Mouse (Mus musculus): ENCODE measurements around the gene Tbce. TPM values are rescaled to one million over a fixed set of nuclear protein-coding genes. Genes with fewer than 3 reads are reported as not detected.

Tbce gene
- total RNA-seq (2014; fragmentation: Nextera tagmentation), result 33.2 and 56.1 TPM in 2 replicates
- total RNA-seq (2017), result 71.0 and 88.8 TPM in 2 replicates
- polyA plus RNA-seq (2012), result 1.6 and 2.6 TPM in 2 replicates

- peaks cover 36% of the 10 kb centered on the region for H3K4me1 ChIP-seq (ENCODE audit: insufficient read depth, low read depth, low read length)
- no peaks in the 10 kb centered on the region for H3K9me3 ChIP-seq (replicated peaks)
- peak; percentile 96 for ATAC-seq (ENCODE audit: extremely low read depth, insufficient number of reproducible peaks, low FRiP score, poor library complexity, severe bottlenecking)
- H3K27me3 ChIP-seq (ENCODE audit: insufficient read depth, low read length), result no peaks in the 10 kb centered on the region
- no peak for TF ChIP-seq GATA2 (IDR thresholded peaks at IDR 0.05; ENCODE audit: borderline replicate concordance, low read depth, low read length)
- TF ChIP-seq GATA1 (IDR thresholded peaks at IDR 0.05; ENCODE audit: borderline replicate concordance, low read length), result no peak
- no peak for TF ChIP-seq CTCF (IDR thresholded peaks at IDR 0.05; ENCODE audit: low read depth, low read length)
- no peak for TF ChIP-seq TAL1 (conservative IDR thresholded peaks at IDR 0.05; ENCODE audit: low read depth, low read length)
- TF ChIP-seq POLR2AphosphoS5 (IDR thresholded peaks at IDR 0.05; ENCODE audit: insufficient replicate concordance, low read depth, low read length), result no peak
- peaks cover 10% of the 10 kb centered on the region for H3K36me3 ChIP-seq (replicated peaks)
- H3K4me3 ChIP-seq (ENCODE audit: low read depth, low read length), result peak within 1 kb of the TSS; percentile 87
- peak; percentile 71 for DNase-seq (ENCODE audit: low spot score)
These were observed at the start of gene Tbce for GRCm38 (mm10) chr13:14039292-14039965. Gene Tbce (minus strand): TSS chr13:14039638.

GRCm38 (mm10) chr13:14088669-14089068 lies 49.2 kb upstream of the Tbce start:
- H3K9me3 ChIP-seq (replicated peaks), result no peaks in the 10 kb centered on the region
- TF ChIP-seq TAL1 (conservative IDR thresholded peaks at IDR 0.05; ENCODE audit: low read depth, low read length) (no peak), POLR2AphosphoS5 (IDR thresholded peaks at IDR 0.05; ENCODE audit: insufficient replicate concordance, low read depth, low read length) (no peak), GATA2 (IDR thresholded peaks at IDR 0.05; ENCODE audit: borderline replicate concordance, low read depth, low read length) (no peak), CTCF (IDR thresholded peaks at IDR 0.05; ENCODE audit: low read depth, low read length) (no peak), GATA1 (IDR thresholded peaks at IDR 0.05; ENCODE audit: borderline replicate concordance, low read length) (no peak)
- H3K4me1 ChIP-seq (ENCODE audit: insufficient read depth, low read depth, low read length), result peaks cover 3% of the 10 kb centered on the region; the same call in 1 of the 2 replicates
- no peaks in the 10 kb centered on the region for H3K27me3 ChIP-seq (ENCODE audit: insufficient read depth, low read length)
- ATAC-seq (ENCODE audit: extremely low read depth, insufficient number of reproducible peaks, low FRiP score, poor library complexity, severe bottlenecking) (no peak), DNase-seq (ENCODE audit: low spot score) (no peak)
- peaks cover 13% of the 10 kb centered on the region for H3K36me3 ChIP-seq (replicated peaks)
- H3K4me3 ChIP-seq (ENCODE audit: low read depth, low read length), result no peak overlapping the region

- DNase-seq (ENCODE audit: low spot score) (no peak), ATAC-seq (ENCODE audit: extremely low read depth, insufficient number of reproducible peaks, low FRiP score, poor library complexity, severe bottlenecking) (no peak)
- H3K9me3 ChIP-seq (replicated peaks), result no peaks in the 10 kb centered on the region
- H3K27me3 ChIP-seq (ENCODE audit: insufficient read depth, low read length), result no peaks in the 10 kb centered on the region
- no peak overlapping the region for H3K4me3 ChIP-seq (ENCODE audit: low read depth, low read length)
- peaks cover 7% of the 10 kb centered on the region; the same call in 1 of the 2 replicates for H3K4me1 ChIP-seq (ENCODE audit: insufficient read depth, low read depth, low read length)
- H3K36me3 ChIP-seq (replicated peaks), result peaks cover 32% of the 10 kb centered on the region
- TF ChIP-seq TAL1 (conservative IDR thresholded peaks at IDR 0.05; ENCODE audit: low read depth, low read length), result no peak
- no peak for TF ChIP-seq GATA1 (IDR thresholded peaks at IDR 0.05; ENCODE audit: borderline replicate concordance, low read length)
- no peak for TF ChIP-seq GATA2 (IDR thresholded peaks at IDR 0.05; ENCODE audit: borderline replicate concordance, low read depth, low read length)
- TF ChIP-seq CTCF (IDR thresholded peaks at IDR 0.05; ENCODE audit: low read depth, low read length), result no peak
- TF ChIP-seq POLR2AphosphoS5 (IDR thresholded peaks at IDR 0.05; ENCODE audit: insufficient replicate concordance, low read depth, low read length), result no peak
These were observed 35.9 kb upstream of the Tbce start for GRCm38 (mm10) chr13:14075326-14075725.

- Histone ChIP-seq H3K4me1 (ENCODE audit: insufficient read depth, low read depth, low read length) (peaks cover 7% of the 10 kb centered on the region; the same call in 1 of the 2 replicates), H3K4me3 (ENCODE audit: low read depth, low read length) (no peak overlapping the region), H3K27me3 (ENCODE audit: insufficient read depth, low read length) (no peaks in the 10 kb centered on the region), H3K36me3 (replicated peaks) (peaks cover 38% of the 10 kb centered on the region), H3K9me3 (replicated peaks) (no peaks in the 10 kb centered on the region)
- ATAC-seq (ENCODE audit: extremely low read depth, insufficient number of reproducible peaks, low FRiP score, poor library complexity, severe bottlenecking) (no peak), DNase-seq (ENCODE audit: low spot score) (no peak)
- TF ChIP-seq CTCF (IDR thresholded peaks at IDR 0.05; ENCODE audit: low read depth, low read length) (no peak), POLR2AphosphoS5 (IDR thresholded peaks at IDR 0.05; ENCODE audit: insufficient replicate concordance, low read depth, low read length) (no peak), GATA1 (IDR thresholded peaks at IDR 0.05; ENCODE audit: borderline replicate concordance, low read length) (no peak), GATA2 (IDR thresholded peaks at IDR 0.05; ENCODE audit: borderline replicate concordance, low read depth, low read length) (no peak), TAL1 (conservative IDR thresholded peaks at IDR 0.05; ENCODE audit: low read depth, low read length) (no peak)
These were observed 34.9 kb upstream of the Tbce start for GRCm38 (mm10) chr13:14074371-14074770.

GRCm38 (mm10) chr13:14069291-14069690 lies 29.9 kb upstream of the Tbce start:
- peaks cover 52% of the 10 kb centered on the region for H3K36me3 ChIP-seq (replicated peaks)
- no peaks in the 10 kb centered on the region for H3K27me3 ChIP-seq (ENCODE audit: insufficient read depth, low read length)
- TF ChIP-seq GATA1 (IDR thresholded peaks at IDR 0.05; ENCODE audit: borderline replicate concordance, low read length), result no peak
- no peak for TF ChIP-seq GATA2 (IDR thresholded peaks at IDR 0.05; ENCODE audit: borderline replicate concordance, low read depth, low read length)
- no peak for TF ChIP-seq POLR2AphosphoS5 (IDR thresholded peaks at IDR 0.05; ENCODE audit: insufficient replicate concordance, low read depth, low read length)
- TF ChIP-seq TAL1 (conservative IDR thresholded peaks at IDR 0.05; ENCODE audit: low read depth, low read length), result no peak
- TF ChIP-seq CTCF (IDR thresholded peaks at IDR 0.05; ENCODE audit: low read depth, low read length), result no peak
- H3K4me3 ChIP-seq (ENCODE audit: low read depth, low read length), result no peak overlapping the region
- peaks cover 21% of the 10 kb centered on the region for H3K4me1 ChIP-seq (ENCODE audit: insufficient read depth, low read depth, low read length)
- no peaks in the 10 kb centered on the region for H3K9me3 ChIP-seq (replicated peaks)
- ATAC-seq (ENCODE audit: extremely low read depth, insufficient number of reproducible peaks, low FRiP score, poor library complexity, severe bottlenecking), result no peak
- DNase-seq (ENCODE audit: low spot score), result no peak

- peaks cover 21% of the 10 kb centered on the region for H3K4me1 ChIP-seq (ENCODE audit: insufficient read depth, low read depth, low read length)
- H3K36me3 ChIP-seq (replicated peaks), result peaks cover 47% of the 10 kb centered on the region
- DNase-seq (ENCODE audit: low spot score) (no peak), ATAC-seq (ENCODE audit: extremely low read depth, insufficient number of reproducible peaks, low FRiP score, poor library complexity, severe bottlenecking) (no peak)
- TF ChIP-seq POLR2AphosphoS5 (IDR thresholded peaks at IDR 0.05; ENCODE audit: insufficient replicate concordance, low read depth, low read length) (no peak), GATA1 (IDR thresholded peaks at IDR 0.05; ENCODE audit: borderline replicate concordance, low read length) (no peak), TAL1 (conservative IDR thresholded peaks at IDR 0.05; ENCODE audit: low read depth, low read length) (no peak), CTCF (IDR thresholded peaks at IDR 0.05; ENCODE audit: low read depth, low read length) (no peak), GATA2 (IDR thresholded peaks at IDR 0.05; ENCODE audit: borderline replicate concordance, low read depth, low read length) (no peak)
- H3K9me3 ChIP-seq (replicated peaks), result no peaks in the 10 kb centered on the region
- H3K4me3 ChIP-seq (ENCODE audit: low read depth, low read length), result no peak overlapping the region
- no peaks in the 10 kb centered on the region for H3K27me3 ChIP-seq (ENCODE audit: insufficient read depth, low read length)
These were observed 28.6 kb upstream of the Tbce start for GRCm38 (mm10) chr13:14068035-14068434.

All from G1E (cell line).